Comparison of ENCODE assay signal across 35 mouse cellular contexts in the genomic region with DNA sequence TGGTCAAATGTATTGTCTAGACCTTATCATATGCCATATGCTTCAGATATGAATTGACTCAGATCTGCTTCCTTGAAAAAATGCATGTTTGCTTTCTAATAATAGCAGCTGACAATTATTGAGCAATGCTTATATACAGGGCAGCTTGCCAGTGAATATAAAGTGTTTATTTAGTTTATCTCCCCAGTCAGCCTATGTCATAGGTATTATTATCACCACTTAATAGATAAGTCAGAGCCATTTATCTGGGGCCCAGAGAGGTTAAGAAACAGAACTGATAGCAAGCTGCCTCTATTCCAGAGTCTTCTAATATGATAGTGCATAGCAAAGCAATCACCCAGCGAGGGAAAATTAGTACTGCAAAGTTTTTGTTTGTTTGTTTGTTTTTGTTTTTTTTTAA. TPM values are rescaled to one million over a fixed set of nuclear protein-coding genes. Genes with fewer than 3 reads are reported as not detected.
A peak's percentile ranks its signal among the peaks of the same experiment; 100 is the strongest.
DNase-seq lines count a peak whose midpoint lies in the region; ATAC-seq lines count a peak whose summit lies in the region.
"Had no signal": no experiment of that assay in that cellular context is flagged by ENCODE, and none has a peak within 500 bp of the region (broad histone marks: within the 10 kb centered on the region; RNA-seq: fewer than 3 reads in every experiment).

No protein-coding gene starts in this region.

- no peaks in the 10 kb centered on the region for H3K9me3 ChIP-seq in liver, embryonic 13.5 days (replicated peaks)
- H3K9me3 ChIP-seq: forebrain, embryonic 10.5 days; heart, embryonic 10.5 days; hindbrain, embryonic 10.5 days; limb, embryonic 15.5 days; megakaryocyte, embryonic 14.5 days had no signal

- ATAC-seq in liver, embryonic 13.5 days (ENCODE audit: low read depth) = peak; percentile 67
- ATAC-seq in megakaryocyte-erythroid progenitor cell, adult 5-6 weeks (replicated peaks; ENCODE audit: low FRiP score, low TSS enrichment, poor library complexity, severe bottlenecking) = peak; percentile 77
- ATAC-seq: forebrain, embryonic 16.5 days; hindbrain, postnatal 0 days; midbrain, embryonic 16.5 days had no signal

- H3K9ac ChIP-seq in liver, embryonic 13.5 days = no peak overlapping the region
- H3K9ac ChIP-seq: limb, embryonic 15.5 days had no signal

- no peak overlapping the region; the same call in 1 of the 2 replicates for H3K27ac ChIP-seq in liver, embryonic 13.5 days
- H3K27ac ChIP-seq: forebrain, embryonic 10.5 days; heart, embryonic 10.5 days; hindbrain, embryonic 10.5 days; hindbrain, postnatal 0 days; left cerebral cortex, adult 2 months; limb, embryonic 15.5 days had no signal

- H3K4me3 ChIP-seq in liver, embryonic 13.5 days (replicated peaks) = no peak overlapping the region
- H3K4me3 ChIP-seq: forebrain, embryonic 10.5 days; heart, embryonic 10.5 days; hindbrain, embryonic 10.5 days; left cerebral cortex, adult 2 months; limb, embryonic 15.5 days; megakaryocyte, embryonic 14.5 days; myocyte had no signal

- WGBS in liver, embryonic 13.5 days (ENCODE audit: insufficient replicate concordance) = 21% methylated on average over 1 of the region's 1 CpGs

- no peaks in the 10 kb centered on the region for H3K27me3 ChIP-seq in liver, embryonic 13.5 days
- H3K27me3 ChIP-seq: CH12.LX; limb, embryonic 15.5 days had no signal

- peaks cover 45% of the 10 kb centered on the region for H3K36me3 ChIP-seq in liver, embryonic 13.5 days
- H3K36me3 ChIP-seq: heart, embryonic 10.5 days; limb, embryonic 15.5 days had no signal

- H3K4me2 ChIP-seq in liver, embryonic 13.5 days = 0 out of 2 replicates have a peak overlapping the region, but pooled peaks have one; percentile 12
- H3K4me2 ChIP-seq: limb, embryonic 15.5 days had no signal

- H3K4me1 ChIP-seq in liver, embryonic 13.5 days (replicated peaks) = peaks cover 60% of the 10 kb centered on the region
- H3K4me1 ChIP-seq: heart, embryonic 10.5 days; hindbrain, embryonic 10.5 days; limb, embryonic 15.5 days had no signal

- DNase-seq in 416B (ENCODE audit: low read depth) = peak; percentile 62
- peak; percentile 38 for DNase-seq in NIH3T3 (ENCODE audit: low read depth)
- DNase-seq in liver, embryonic 13.5 days = no peak
- no peak for DNase-seq in adrenal gland, postnatal 25 days
- DNase-seq in thymus, postnatal 14 days = no peak
- DNase-seq in cerebellum, adult 9-10 months = no peak
- DNase-seq: adrenal gland, postnatal 14 days; B cell, adult 2 months; cerebellum, postnatal 10 days; gastrocnemius, postnatal 10 days; kidney, adult 18-20 months; layer of hippocampus, adult 9-11 months; left cerebral cortex, postnatal 4 days; lung, postnatal 10 days; thymus, postnatal 4 days had no signal

RNA-seq across cellular contexts. Expression of a gene that starts 10.2 kb away (rescaled TPM):
- 35.1 and 40.1 TPM in 2 replicates for polyA plus RNA-seq in liver, embryonic 13.5 days (2015; fragmentation: Nextera tagmentation; extraction: Ambion mirVana)
- total RNA-seq in megakaryocyte-erythroid progenitor cell, adult 5-6 weeks (2014; fragmentation: Nextera tagmentation) = 53.8 and 58.8 TPM in 2 replicates
- 61.2 and 73.2 TPM in 2 replicates for total RNA-seq in megakaryocyte-erythroid progenitor cell, adult 5-6 weeks (2017)
- total RNA-seq in adrenal gland, postnatal 25 days (2021) = 29.0 and 29.9 TPM in 2 replicates

RNA-seq across cellular contexts. Expression of a gene that starts 17.1 kb away (rescaled TPM):
- polyA plus RNA-seq in liver, embryonic 13.5 days (2015; fragmentation: Nextera tagmentation; extraction: Ambion mirVana) = 1.8 and 5.6 TPM in 2 replicates
- total RNA-seq in megakaryocyte-erythroid progenitor cell, adult 5-6 weeks (2014; fragmentation: Nextera tagmentation) = not detected in 2 replicates
- total RNA-seq in megakaryocyte-erythroid progenitor cell, adult 5-6 weeks (2017) = 163 and 194 TPM in 2 replicates
- total RNA-seq in adrenal gland, postnatal 25 days (2021) = not detected in 2 replicates
- total RNA-seq: adrenal gland, postnatal 14 days; gastrocnemius, postnatal 10 days; hindbrain, postnatal 0 days; left cerebral cortex, adult 2 months; left cerebral cortex, postnatal 4 days had no signal
- polyA plus RNA-seq: large intestine, adult 2 months; midbrain, embryonic 16.5 days; neural tube, embryonic 14.5 days; spleen, adult 2 months had no signal

RNA-seq across cellular contexts. Expression of a gene that starts 59.6 kb away (rescaled TPM):
- polyA plus RNA-seq in liver, embryonic 13.5 days (2015; fragmentation: Nextera tagmentation; extraction: Ambion mirVana) = not detected in 2 replicates
- total RNA-seq in megakaryocyte-erythroid progenitor cell, adult 5-6 weeks (2014; fragmentation: Nextera tagmentation) = not detected in 2 replicates
- total RNA-seq in megakaryocyte-erythroid progenitor cell, adult 5-6 weeks (2017) = not detected in 2 replicates
- total RNA-seq in adrenal gland, postnatal 25 days (2021) = not detected in 2 replicates
- total RNA-seq: adrenal gland, postnatal 14 days; CH12.LX; gastrocnemius, postnatal 10 days; granulocyte monocyte progenitor cell, adult 5-6 weeks; hindbrain, postnatal 0 days; left cerebral cortex, adult 2 months; left cerebral cortex, postnatal 4 days had no signal
- polyA plus RNA-seq: cortical plate, adult 2 months; embryonic facial prominence, embryonic 11.5 days; forebrain, embryonic 10.5 days; forebrain, embryonic 16.5 days; heart, embryonic 10.5 days; heart, embryonic 16.5 days; hindbrain, embryonic 10.5 days; hindbrain, postnatal 0 days; kidney, embryonic 16.5 days; large intestine, adult 2 months; limb, embryonic 15.5 days; midbrain, embryonic 16.5 days; myocyte; neural tube, embryonic 14.5 days; spleen, adult 2 months had no signal

Comparison
In these comparisons a context has a peak if more than half of its experiments do, and no peak if none do; other contexts are left out.
1. DNase-seq: peak in 416B (single experiment) and NIH3T3 (single experiment); none in liver, embryonic 13.5 days (single experiment), adrenal gland, postnatal 25 days (single experiment), thymus, postnatal 14 days (single experiment) and cerebellum, adult 9-10 months (single experiment).